Mouse (Mus musculus): ENCODE data around the gene Skil. TPM values are rescaled to one million over a fixed set of nuclear protein-coding genes. Genes with fewer than 3 reads are reported as not detected.
"Not testable (repeated sequence)": the region's sequence is repeated elsewhere in the genome, so short reads cannot be mapped to it uniquely, and the experiment has no call there.

The Skil gene
- total and polyA plus RNA-seq, 3 experiments = 11.1 to 18.9 (median 11.2) TPM

GRCm38 (mm10) chr3:31141621-31142020, 46.8 kb downstream of the Skil start:
- H3K27me3 ChIP-seq (replicated peaks) = no peaks in the 10 kb centered on the region
- TF ChIP-seq GABPA (IDR thresholded peaks at IDR 0.05; ENCODE audit: insufficient replicate concordance, low read depth, low read length) (no peak), CTCF (conservative IDR thresholded peaks at IDR 0.05 in 1 of 2, IDR thresholded peaks at IDR 0.05 in 1 of 2; ENCODE audit: low read depth in 2 of 2, low read length in 2 of 2) (no peak), NRF1 (IDR thresholded peaks at IDR 0.05; ENCODE audit: low read depth, low read length) (no peak), CHD2 (IDR thresholded peaks at IDR 0.05; ENCODE audit: low read length) (no peak), ZKSCAN1 (IDR thresholded peaks at IDR 0.05; ENCODE audit: borderline replicate concordance, low read depth, low read length) (no peak), BHLHE40 (IDR thresholded peaks at IDR 0.05; ENCODE audit: low read depth, low read length) (no peak), POLR2AphosphoS2 (IDR thresholded peaks at IDR 0.05; ENCODE audit: low read depth, low read length) (no peak)
- H3K4me2 ChIP-seq (ENCODE audit: insufficient read depth, low read depth, poor library complexity, severe bottlenecking) = no peak overlapping the region
- in situ Hi-C loops (cut with MboI; ENCODE audit: low pct_ligation_motif_present, low pct_unique_long_range_greater_than_20kb, low sequenced_read_pairs) (loop anchor here (10.0 to 25.0 kb wide), 2 partner anchors 279 to 547 kb away; partner anchors contain the start of genes Actrt3 and Gpr160), dilution Hi-C loops (cut with MboI; ENCODE audit: extremely low pct_ligation_motif_present, extremely low pct_unique_long_range_greater_than_20kb, low sequenced_read_pairs) (no loop called here)
- no peak overlapping the region for H3K9ac ChIP-seq (ENCODE audit: insufficient read depth, low read depth)
- no peaks in the 10 kb centered on the region for H3K36me3 ChIP-seq (replicated peaks in 1 of 2; ENCODE audit: control insufficient read depth in 1 of 2, insufficient read depth in 1 of 2, low read length in 1 of 2)
- H3K4me3 ChIP-seq (replicated peaks in 1 of 3; ENCODE audit: low read depth in 2 of 3, low read length in 2 of 3, poor library complexity in 1 of 3) = no peak overlapping the region
- no peaks in the 10 kb centered on the region for H3K9me3 ChIP-seq (replicated peaks; ENCODE audit: low read length)
- peaks cover 3 to 9% of the 10 kb centered on the region in 2 experiments for H3K4me1 ChIP-seq (ENCODE audit: control insufficient read depth in 1 of 2, insufficient read depth in 2 of 2)
- no peak for DNase-seq (ENCODE audit: extremely low read depth)
- no peak overlapping the region for H3K27ac ChIP-seq (ENCODE audit: insufficient read depth, low read depth)
- H3K79me2 ChIP-seq (replicated peaks; ENCODE audit: control insufficient read depth, extremely low read depth, insufficient read depth, poor library complexity, severe bottlenecking) = no peaks in the 10 kb centered on the region

GRCm38 (mm10) chr3:31145222-31145621, 50.4 kb downstream of the Skil start:
- H3K27ac ChIP-seq (ENCODE audit: insufficient read depth, low read depth); H3K9ac ChIP-seq (ENCODE audit: insufficient read depth, low read depth); H3K4me3 ChIP-seq (replicated peaks in 1 of 3; ENCODE audit: low read depth in 2 of 3, low read length in 2 of 3, poor library complexity in 1 of 3); DNase-seq (ENCODE audit: extremely low read depth); H3K9me3 ChIP-seq (replicated peaks; ENCODE audit: low read length); H3K27me3 ChIP-seq (replicated peaks); dilution Hi-C loops (cut with MboI; ENCODE audit: extremely low pct_ligation_motif_present, extremely low pct_unique_long_range_greater_than_20kb, low sequenced_read_pairs); H3K79me2 ChIP-seq (replicated peaks; ENCODE audit: control insufficient read depth, extremely low read depth, insufficient read depth, poor library complexity, severe bottlenecking); H3K4me1 ChIP-seq (ENCODE audit: control insufficient read depth in 1 of 2, insufficient read depth in 2 of 2); H3K36me3 ChIP-seq (replicated peaks in 1 of 2; ENCODE audit: control insufficient read depth in 1 of 2, insufficient read depth in 1 of 2, low read length in 1 of 2): not testable (repeated sequence)
- H3K4me2 ChIP-seq (ENCODE audit: insufficient read depth, low read depth, poor library complexity, severe bottlenecking) = peak overlapping the region; percentile 87; the same call in 1 of the 2 replicates
- peak; percentile 32; the same call in 1 of the 2 replicates for TF ChIP-seq ZNF384 (IDR thresholded peaks at IDR 0.05; ENCODE audit: low read depth, low read length)
- in situ Hi-C loops (cut with MboI; ENCODE audit: low pct_ligation_motif_present, low pct_unique_long_range_greater_than_20kb, low sequenced_read_pairs) = loop anchor here (5.0 to 25.0 kb wide), 3 partner anchors 283 to 550 kb away; partner anchors contain the start of genes Actrt3 and Gpr160

- Histone ChIP-seq H3K9ac (ENCODE audit: insufficient read depth, low read depth) (no peak overlapping the region), H3K4me3 (replicated peaks in 1 of 3; ENCODE audit: low read depth in 2 of 3, low read length in 2 of 3, poor library complexity in 1 of 3) (peak overlapping the region in 2 of 3 experiments; percentile 27 to 33)
- TF ChIP-seq EP300 (IDR thresholded peaks at IDR 0.05; ENCODE audit: low read length) (no peak), MAX (IDR thresholded peaks at IDR 0.05; ENCODE audit: low read length) (peak; percentile 83), USF2 (conservative IDR thresholded peaks at IDR 0.05; ENCODE audit: low read depth, low read length) (peak; percentile 81), ZMIZ1 (IDR thresholded peaks at IDR 0.05; ENCODE audit: low read depth, low read length) (no peak), SMC3 (IDR thresholded peaks at IDR 0.05; ENCODE audit: low read depth, low read length) (peak; percentile 94), JUND (conservative IDR thresholded peaks at IDR 0.05; ENCODE audit: low read depth, low read length) (no peak), MAFK (IDR thresholded peaks at IDR 0.05; ENCODE audit: insufficient replicate concordance, low read length) (no peak), POLR2A (IDR thresholded peaks at IDR 0.05; ENCODE audit: low read depth, low read length) (no peak), MEF2A (IDR thresholded peaks at IDR 0.05; ENCODE audit: borderline replicate concordance, low read depth, low read length) (no peak), ZC3H11A (IDR thresholded peaks at IDR 0.05; ENCODE audit: low read depth, low read length) (peak; percentile 60; the same call in 1 of the 2 replicates), NELFE (IDR thresholded peaks at IDR 0.05; ENCODE audit: low read depth, low read length) (no peak; the same call in 1 of the 2 replicates), IRF4 (IDR thresholded peaks at IDR 0.05; ENCODE audit: low read depth, low read length) (no peak), BHLHE40 (IDR thresholded peaks at IDR 0.05; ENCODE audit: low read depth, low read length) (peak; percentile 72), PAX5 (IDR thresholded peaks at IDR 0.05; ENCODE audit: low read length) (no peak), ZNF384 (IDR thresholded peaks at IDR 0.05; ENCODE audit: low read depth, low read length) (no peak), MAZ (IDR thresholded peaks at IDR 0.05; ENCODE audit: low read depth, low read length) (no peak), USF1 (IDR thresholded peaks at IDR 0.05; ENCODE audit: low read depth, low read length) (peak; percentile 81), MYC (IDR thresholded peaks at IDR 0.05; ENCODE audit: low read depth, low read length) (peak; percentile 99), POLR2AphosphoS2 (IDR thresholded peaks at IDR 0.05; ENCODE audit: low read depth, low read length) (no peak), RAD21 (IDR thresholded peaks at IDR 0.05; ENCODE audit: low read depth, low read length) (peak; percentile 97)
Observed at GRCm38 (mm10) chr3:31145641-31146290, 50.9 kb downstream of the Skil start.

More at GRCm38 (mm10) chr3:31145641-31146290, 50.9 kb downstream of the Skil start:
- DNase-seq (ENCODE audit: extremely low read depth) = peak; percentile 95
- no peaks in the 10 kb centered on the region for H3K79me2 ChIP-seq (replicated peaks; ENCODE audit: control insufficient read depth, extremely low read depth, insufficient read depth, poor library complexity, severe bottlenecking)
- H3K36me3 ChIP-seq (replicated peaks in 1 of 2; ENCODE audit: control insufficient read depth in 1 of 2, insufficient read depth in 1 of 2, low read length in 1 of 2) = no peaks in the 10 kb centered on the region
- H3K27me3 ChIP-seq (replicated peaks) = no peaks in the 10 kb centered on the region
- dilution Hi-C loops (cut with MboI; ENCODE audit: extremely low pct_ligation_motif_present, extremely low pct_unique_long_range_greater_than_20kb, low sequenced_read_pairs) (no loop called here), in situ Hi-C loops (cut with MboI; ENCODE audit: low pct_ligation_motif_present, low pct_unique_long_range_greater_than_20kb, low sequenced_read_pairs) (loop anchor here (5.0 to 25.0 kb wide), 3 partner anchors 283 to 551 kb away; partner anchors contain the start of genes Actrt3 and Gpr160)
- H3K27ac ChIP-seq (ENCODE audit: insufficient read depth, low read depth) = no peak overlapping the region
- peak overlapping the region; percentile 87 for H3K4me2 ChIP-seq (ENCODE audit: insufficient read depth, low read depth, poor library complexity, severe bottlenecking)
- peaks cover 0 to 4% of the 10 kb centered on the region in 2 experiments; a peak in 2 of 4 replicates for H3K4me1 ChIP-seq (ENCODE audit: control insufficient read depth in 1 of 2, insufficient read depth in 2 of 2)
- H3K9me3 ChIP-seq (replicated peaks; ENCODE audit: low read length) = no peaks in the 10 kb centered on the region
